Mouse (Mus musculus) small intestine, adult 2 months (tissue): ENCODE measurements around the gene Npm1. TPM values are rescaled to one million over a fixed set of nuclear protein-coding genes. Genes with fewer than 3 reads are reported as not detected.

Experiments
- H3K27ac ChIP-seq: fragments of 200-500 bp; 2 replicates; pipeline ENCODE4 v1.5.1; 2012; ENCODE audit warnings: low read depth, low read length, control low read depth, inconsistent platforms; ENCODE audit not compliant: insufficient read depth
- H3K27me3 ChIP-seq: fragments of 200-500 bp; 2 replicates; pipeline ENCODE4 v1.6.1; 2012; ENCODE audit warnings: mild to moderate bottlenecking, moderate library complexity, low read length, inconsistent platforms; ENCODE audit not compliant: control insufficient read depth, insufficient read depth
- H3K36me3 ChIP-seq: fragments of 200-500 bp; 2 replicates; pipeline ENCODE4 v1.6.1; 2012; ENCODE audit warnings: mild to moderate bottlenecking, low read length, control low read depth, inconsistent platforms; ENCODE audit not compliant: control insufficient read depth, insufficient read depth
- H3K4me1 ChIP-seq: fragments of 200-500 bp; 2 replicates; pipeline ENCODE4 v1.6.1; 2012; ENCODE audit warnings: low read length, inconsistent platforms, mixed read lengths; ENCODE audit not compliant: control insufficient read depth, insufficient read depth, insufficient read length
- H3K4me3 ChIP-seq: fragments of 200-500 bp; 2 replicates; pipeline ENCODE4 v1.5.1; 2012; ENCODE audit warnings: low read depth, mild to moderate bottlenecking, control low read depth, inconsistent platforms, low read length, moderate library complexity
- CTCF ChIP-seq: fragments of 200-500 bp; IDR thresholded peaks from 2 replicates; pipeline ENCODE4 v1.5.1; 2012; ENCODE audit warnings: low read depth, mild to moderate bottlenecking, control low read depth, inconsistent platforms, low read length, moderate library complexity, mixed read lengths; ENCODE audit not compliant: insufficient replicate concordance, insufficient read length; ENCODE audit errors: extremely low read depth
- POLR2A ChIP-seq: fragments of 200-500 bp; IDR thresholded peaks from 2 replicates; pipeline ENCODE4 v1.6.1; 2012; ENCODE audit warnings: low read depth, mild to moderate bottlenecking, control low read depth, inconsistent platforms, low read length, moderate library complexity
- WGBS: fragments of 180-500 bp; shearing (Covaris S2); methylation state at CpG from one replicate; pipeline ENCODE4 v1.1.7; 2018; 5-methylcytosine and 5-hydroxymethylcytosine counted together
- polyA plus RNA-seq: library from polyadenylated mRNA; depleted of rRNA; stranded (reverse); fragments of >200 nt; gene quantifications from 2 replicates; pipeline ENCODE4 v1.2.3, GENCODE M21; 2012; rRNA removed

The Npm1 gene
- polyA plus RNA-seq, 1 experiment, result 18.2 TPM

- TF ChIP-seq CTCF, result no peak
- TF ChIP-seq POLR2A, result no peak
- Histone ChIP-seq H3K27ac (no peak overlapping the region), H3K27me3 (no peaks in the 10 kb centered on the region), H3K4me1 (no peaks in the 10 kb centered on the region), H3K36me3 (no peaks in the 10 kb centered on the region), H3K4me3 (no peak overlapping the region)
- WGBS, result 31% methylated on average over 1 of the region's 1 CpGs
Observed at GRCm38 (mm10) chr11:33112407-33112806, 50.6 kb downstream of the Npm1 start.

DNA sequence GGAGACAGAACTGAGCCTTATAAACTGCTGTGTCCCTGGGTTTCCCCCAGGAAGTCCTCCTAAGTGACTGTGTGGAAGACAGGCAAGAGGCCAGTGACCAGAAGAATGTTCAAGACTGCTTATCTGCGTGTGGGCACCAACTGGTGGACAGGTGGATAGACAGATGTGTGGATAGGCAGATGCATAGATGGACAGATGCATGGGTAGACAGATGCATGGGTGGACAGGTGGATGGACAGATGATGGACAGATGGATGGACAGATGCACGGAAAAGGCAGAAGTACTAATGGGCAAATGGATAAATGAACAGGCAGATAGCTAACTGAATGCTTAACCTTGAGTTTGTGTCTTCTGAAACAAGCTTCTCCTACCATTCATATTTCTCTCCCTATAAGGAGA is 52.9 kb downstream of the Npm1 start:
- TF ChIP-seq POLR2A (no peak), CTCF (no peak)
- H3K4me3 ChIP-seq, result no peak overlapping the region
- no peaks in the 10 kb centered on the region for H3K36me3 ChIP-seq
- H3K27ac ChIP-seq, result no peak overlapping the region
- 75% methylated on average over 2 of the region's 2 CpGs for WGBS
- no peaks in the 10 kb centered on the region for H3K27me3 ChIP-seq
- no peaks in the 10 kb centered on the region for H3K4me1 ChIP-seq

- no peaks in the 10 kb centered on the region for H3K36me3 ChIP-seq
- H3K27me3 ChIP-seq, result no peaks in the 10 kb centered on the region
- H3K27ac ChIP-seq, result no peak overlapping the region
- no peak overlapping the region for H3K4me3 ChIP-seq
- H3K4me1 ChIP-seq, result no peaks in the 10 kb centered on the region
- WGBS, result 58% methylated on average over 3 of the region's 3 CpGs
- TF ChIP-seq POLR2A (no peak), CTCF (no peak)
Observed at GRCm38 (mm10) chr11:33107540-33107939, 55.5 kb downstream of the Npm1 start.

DNA sequence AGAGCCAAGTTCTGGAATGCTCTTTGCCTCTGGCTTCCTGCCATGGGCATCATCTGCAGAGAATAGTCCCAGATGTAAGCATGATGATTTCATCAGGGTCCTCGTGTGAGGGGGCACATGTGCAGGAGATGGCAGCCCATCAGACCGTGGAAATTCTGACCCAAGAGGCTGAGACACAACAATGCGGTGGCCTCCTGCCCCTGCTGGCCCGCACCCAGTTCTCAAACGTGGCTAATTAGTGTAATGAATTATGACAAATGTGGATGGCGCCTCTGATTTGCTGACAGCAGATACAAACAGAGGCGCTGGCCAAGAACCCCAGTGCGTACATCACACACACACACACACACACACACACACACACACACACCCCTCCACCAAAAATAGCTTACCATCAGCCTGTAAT is 58.1 kb downstream of the Npm1 start:
- H3K4me1 ChIP-seq, result no peaks in the 10 kb centered on the region
- WGBS, result 58% methylated on average over 8 of the region's 8 CpGs

DNA sequence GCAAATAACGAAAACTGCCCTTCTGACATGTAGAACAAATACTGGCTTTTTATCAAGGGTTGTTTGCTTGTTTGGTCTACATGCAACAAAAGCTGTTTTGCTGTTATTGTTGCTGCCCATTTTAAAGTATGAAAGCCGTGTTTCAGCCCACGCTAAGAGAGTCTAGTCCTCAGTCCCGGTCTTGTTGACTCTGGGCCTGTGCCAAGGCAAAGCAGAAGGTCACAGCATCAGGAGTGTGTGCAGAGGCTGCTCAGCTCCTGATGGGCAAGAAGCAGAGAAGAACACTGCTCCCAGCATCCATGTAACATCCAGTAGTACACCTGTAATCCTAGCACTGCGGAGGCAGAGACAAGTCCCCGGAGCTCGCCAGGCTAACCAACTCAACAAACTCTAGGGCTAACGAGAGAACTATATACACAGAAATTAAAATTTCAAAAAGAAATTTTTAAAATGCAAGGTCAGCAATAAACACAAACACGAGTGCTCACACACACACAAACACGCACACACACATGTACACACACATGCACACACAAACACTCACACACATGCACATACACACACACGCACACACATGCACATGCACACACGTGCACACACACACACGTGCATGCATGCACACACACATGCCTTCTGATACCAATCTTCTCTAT is 59.6 kb downstream of the Npm1 start:
- H3K27me3 ChIP-seq, result no peaks in the 10 kb centered on the region
- TF ChIP-seq POLR2A, result no peak
- TF ChIP-seq CTCF, result no peak

More for the DNA sequence above, 58.1 kb downstream of the Npm1 start:
- no peaks in the 10 kb centered on the region for H3K36me3 ChIP-seq
- no peak for TF ChIP-seq CTCF
- no peak for TF ChIP-seq POLR2A
- no peak overlapping the region for H3K4me3 ChIP-seq
- H3K27ac ChIP-seq, result no peak overlapping the region
- no peaks in the 10 kb centered on the region for H3K27me3 ChIP-seq

More for the DNA sequence above, 59.6 kb downstream of the Npm1 start:
- Histone ChIP-seq H3K27ac (no peak overlapping the region), H3K36me3 (no peaks in the 10 kb centered on the region), H3K4me3 (no peak overlapping the region), H3K4me1 (no peaks in the 10 kb centered on the region)
- WGBS, result 79% methylated on average over 13 of the region's 13 CpGs

Other genes with a start within 250 kb of the Npm1 start
- 0.09 TPM in 1 of 2 replicates, not detected in the other for gene Fgf18, start 15.8 kb downstream of the Npm1 start, polyA plus RNA-seq
- gene Tlx3, start 40.4 kb upstream of the Npm1 start, polyA plus RNA-seq, result 0.05 TPM in 1 of 2 replicates, not detected in the other
- 0.10 TPM in 1 of 2 replicates, not detected in the other for gene Gm12117, start 113.5 kb upstream of the Npm1 start, polyA plus RNA-seq